Mouse (Mus musculus): ENCODE data around the gene Ttc22.

Ttc22 gene

GRCm38 (mm10) chr4:106622030-106622493, at the start of gene Ttc22:
Gene Ttc22, plus strand, starts transcription at chr4:106622432.
- DNase-seq (ENCODE audit: low spot score in 2 of 2), result no peak

- no peak for DNase-seq (ENCODE audit: low spot score in 2 of 2)
These were observed 47.2 kb upstream of the Ttc22 start for GRCm38 (mm10) chr4:106575022-106575421.

- no peak for DNase-seq (ENCODE audit: low spot score in 2 of 2)
These were observed 44.7 kb upstream of the Ttc22 start for GRCm38 (mm10) chr4:106577511-106577910.

- no peak for DNase-seq (ENCODE audit: low spot score in 2 of 2)
These were observed 40.9 kb upstream of the Ttc22 start for GRCm38 (mm10) chr4:106581176-106581864.

GRCm38 (mm10) chr4:106581865-106582204, 40.4 kb upstream of the Ttc22 start:
- no peak for DNase-seq (ENCODE audit: low spot score in 2 of 2)

- no peak for DNase-seq (ENCODE audit: low spot score in 2 of 2)
These were observed 39.6 kb upstream of the Ttc22 start for GRCm38 (mm10) chr4:106582428-106583153.

- DNase-seq (ENCODE audit: low spot score in 2 of 2), result no peak
These were observed 37.6 kb upstream of the Ttc22 start for GRCm38 (mm10) chr4:106584665-106585064.

GRCm38 (mm10) chr4:106587075-106587474, 35.2 kb upstream of the Ttc22 start:
- no peak for DNase-seq (ENCODE audit: low spot score in 2 of 2)

GRCm38 (mm10) chr4:106590142-106590541, 32.1 kb upstream of the Ttc22 start:
- no peak for DNase-seq (ENCODE audit: low spot score in 2 of 2)

GRCm38 (mm10) chr4:106590871-106591270, 31.4 kb upstream of the Ttc22 start:
- DNase-seq (ENCODE audit: low spot score in 2 of 2), result no peak

GRCm38 (mm10) chr4:106593636-106594035, 28.6 kb upstream of the Ttc22 start:
- DNase-seq (ENCODE audit: low spot score in 2 of 2), result no peak

- no peak for DNase-seq (ENCODE audit: low spot score in 2 of 2)
These were observed 26.0 kb upstream of the Ttc22 start for GRCm38 (mm10) chr4:106596200-106596599.

GRCm38 (mm10) chr4:106597055-106597454, 25.2 kb upstream of the Ttc22 start:
- no peak for DNase-seq (ENCODE audit: low spot score in 2 of 2)

GRCm38 (mm10) chr4:106597741-106598140, 24.5 kb upstream of the Ttc22 start:
- DNase-seq (ENCODE audit: low spot score in 2 of 2), result no peak

GRCm38 (mm10) chr4:106599415-106599814, 22.8 kb upstream of the Ttc22 start:
- DNase-seq (ENCODE audit: low spot score in 2 of 2), result no peak

- no peak for DNase-seq (ENCODE audit: low spot score in 2 of 2)
These were observed 21.5 kb upstream of the Ttc22 start for GRCm38 (mm10) chr4:106600770-106601169.

- DNase-seq (ENCODE audit: low spot score in 2 of 2), result no peak
These were observed 15.3 kb upstream of the Ttc22 start for GRCm38 (mm10) chr4:106606639-106607554.

- DNase-seq (ENCODE audit: low spot score in 2 of 2), result no peak
These were observed 14.3 kb upstream of the Ttc22 start for GRCm38 (mm10) chr4:106607905-106608304.

- no peak for DNase-seq (ENCODE audit: low spot score in 2 of 2)
These were observed 9.1 kb upstream of the Ttc22 start for GRCm38 (mm10) chr4:106613105-106613504.

GRCm38 (mm10) chr4:106613560-106613959, 8.7 kb upstream of the Ttc22 start:
- peak in 1 of 2 experiments; percentile 13 for DNase-seq (ENCODE audit: low spot score in 2 of 2)

GRCm38 (mm10) chr4:106614180-106614797, 7.9 kb upstream of the Ttc22 start:
- peak; percentile 30 to 32 for DNase-seq (ENCODE audit: low spot score in 2 of 2)

- DNase-seq (ENCODE audit: low spot score in 2 of 2), result no peak
These were observed 7.4 kb upstream of the Ttc22 start for GRCm38 (mm10) chr4:106614881-106615280.

Measured in spleen, postnatal 36 days (tissue).